Mouse (Mus musculus): ENCODE measurements at regions not wholly inside any gene's neighbourhood (a gene's known extent, or its start where the extent isn't known, plus 50 kb on each side); places are given as distances from the start of the nearest gene placed in this dataset.

- Histone ChIP-seq H3K4me2 (ENCODE audit: low read length) (no peak overlapping the region), H3K36me3 (ENCODE audit: control insufficient read depth, insufficient read depth, low read length) (no peaks in the 10 kb centered on the region), H3K4me3 (ENCODE audit: low read length) (no peak overlapping the region), H3K27me3 (replicated peaks; ENCODE audit: control insufficient read depth, insufficient read depth, low read length) (no peaks in the 10 kb centered on the region), H3K9ac (ENCODE audit: low read depth, low read length) (no peak overlapping the region), H3K9me3 (ENCODE audit: control insufficient read depth, low read length) (no peaks in the 10 kb centered on the region), H3K27ac (ENCODE audit: low read depth, low read length) (no peak overlapping the region), H3K4me1 (ENCODE audit: control insufficient read depth, insufficient read depth, low read depth, low read length) (no peaks in the 10 kb centered on the region)
- WGBS: 59% methylated on average over 1 of the region's 1 CpGs
- ATAC-seq: no peak
Observed at GRCm38 (mm10) chr4:4948956-4949355, 155.8 kb upstream of the Impad1 start.

GRCm38 (mm10) chr4:4944498-4944897 is 151.3 kb upstream of the Impad1 start:
- H3K9ac ChIP-seq (ENCODE audit: low read depth, low read length): no peak overlapping the region
- no peaks in the 10 kb centered on the region for H3K36me3 ChIP-seq (ENCODE audit: control insufficient read depth, insufficient read depth, low read length)
- no peaks in the 10 kb centered on the region for H3K9me3 ChIP-seq (ENCODE audit: control insufficient read depth, low read length)
- H3K4me3 ChIP-seq (ENCODE audit: low read length): no peak overlapping the region
- H3K4me1 ChIP-seq (ENCODE audit: control insufficient read depth, insufficient read depth, low read depth, low read length): no peaks in the 10 kb centered on the region
- H3K4me2 ChIP-seq (ENCODE audit: low read length): no peak overlapping the region
- no peak overlapping the region for H3K27ac ChIP-seq (ENCODE audit: low read depth, low read length)
- no peak for ATAC-seq
- no peaks in the 10 kb centered on the region for H3K27me3 ChIP-seq (replicated peaks; ENCODE audit: control insufficient read depth, insufficient read depth, low read length)

- Histone ChIP-seq H3K4me2 (ENCODE audit: low read length) (no peak overlapping the region), H3K4me3 (ENCODE audit: low read length) (no peak overlapping the region), H3K27ac (ENCODE audit: low read depth, low read length) (no peak overlapping the region), H3K36me3 (ENCODE audit: control insufficient read depth, insufficient read depth, low read length) (no peaks in the 10 kb centered on the region), H3K27me3 (replicated peaks; ENCODE audit: control insufficient read depth, insufficient read depth, low read length) (no peaks in the 10 kb centered on the region), H3K9ac (ENCODE audit: low read depth, low read length) (no peak overlapping the region), H3K9me3 (ENCODE audit: control insufficient read depth, low read length) (no peaks in the 10 kb centered on the region), H3K4me1 (ENCODE audit: control insufficient read depth, insufficient read depth, low read depth, low read length) (no peaks in the 10 kb centered on the region)
- no peak for ATAC-seq
Observed at GRCm38 (mm10) chr4:4925741-4926140, 132.6 kb upstream of the Impad1 start.

GRCm38 (mm10) chr4:4920256-4920655 is 127.1 kb upstream of the Impad1 start:
- ATAC-seq: no peak
- no peak overlapping the region for H3K4me2 ChIP-seq (ENCODE audit: low read length)
- WGBS: 94% methylated on average over 1 of the region's 1 CpGs
- no peak overlapping the region for H3K4me3 ChIP-seq (ENCODE audit: low read length)
- H3K27ac ChIP-seq (ENCODE audit: low read depth, low read length): no peak overlapping the region
- no peaks in the 10 kb centered on the region for H3K27me3 ChIP-seq (replicated peaks; ENCODE audit: control insufficient read depth, insufficient read depth, low read length)
- H3K36me3 ChIP-seq (ENCODE audit: control insufficient read depth, insufficient read depth, low read length): no peaks in the 10 kb centered on the region
- no peaks in the 10 kb centered on the region for H3K4me1 ChIP-seq (ENCODE audit: control insufficient read depth, insufficient read depth, low read depth, low read length)
- no peak overlapping the region for H3K9ac ChIP-seq (ENCODE audit: low read depth, low read length)
- peaks cover 3% of the 10 kb centered on the region; the same call in 1 of the 2 replicates for H3K9me3 ChIP-seq (ENCODE audit: control insufficient read depth, low read length)

GRCm38 (mm10) chr4:4875257-4875656 is 82.1 kb upstream of the Impad1 start:
- 0 out of 2 replicates have a peak, but pooled peaks cover 3% of the 10 kb centered on the region for H3K9me3 ChIP-seq (ENCODE audit: control insufficient read depth, low read length)
- peak; percentile 65; the same call in 1 of the 2 replicates for ATAC-seq
- no peak overlapping the region for H3K4me2 ChIP-seq (ENCODE audit: low read length)
- H3K4me1 ChIP-seq (ENCODE audit: control insufficient read depth, insufficient read depth, low read depth, low read length): no peaks in the 10 kb centered on the region
- H3K9ac ChIP-seq (ENCODE audit: low read depth, low read length): no peak overlapping the region
- no peaks in the 10 kb centered on the region for H3K36me3 ChIP-seq (ENCODE audit: control insufficient read depth, insufficient read depth, low read length)
- no peaks in the 10 kb centered on the region for H3K27me3 ChIP-seq (replicated peaks; ENCODE audit: control insufficient read depth, insufficient read depth, low read length)
- no peak overlapping the region for H3K27ac ChIP-seq (ENCODE audit: low read depth, low read length)
- no peak overlapping the region for H3K4me3 ChIP-seq (ENCODE audit: low read length)

GRCm38 (mm10) chr4:4858345-4858744 is 65.2 kb upstream of the Impad1 start:
- no peaks in the 10 kb centered on the region for H3K4me1 ChIP-seq (ENCODE audit: control insufficient read depth, insufficient read depth, low read depth, low read length)
- H3K9ac ChIP-seq (ENCODE audit: low read depth, low read length): no peak overlapping the region
- H3K4me3 ChIP-seq (ENCODE audit: low read length): no peak overlapping the region
- 79% methylated on average over 2 of the region's 2 CpGs for WGBS
- H3K9me3 ChIP-seq (ENCODE audit: control insufficient read depth, low read length): no peaks in the 10 kb centered on the region
- H3K36me3 ChIP-seq (ENCODE audit: control insufficient read depth, insufficient read depth, low read length): no peaks in the 10 kb centered on the region
- no peak for ATAC-seq
- no peak overlapping the region for H3K4me2 ChIP-seq (ENCODE audit: low read length)
- no peak overlapping the region for H3K27ac ChIP-seq (ENCODE audit: low read depth, low read length)
- H3K27me3 ChIP-seq (replicated peaks; ENCODE audit: control insufficient read depth, insufficient read depth, low read length): no peaks in the 10 kb centered on the region

Measured in hindbrain, embryonic 16.5 days (tissue).